Mouse (Mus musculus): Measurements from ENCODE around the gene Cog3.

The Cog3 gene

GRCm38 (mm10) chr14:75758401-75758800, 4.1 kb upstream of the Cog3 start:
- DNase-seq (ENCODE audit: low spot score), result no peak

GRCm38 (mm10) chr14:75757821-75758220, 3.5 kb upstream of the Cog3 start:
- no peak for DNase-seq (ENCODE audit: low spot score)

GRCm38 (mm10) chr14:75756971-75757370, 2.7 kb upstream of the Cog3 start:
- DNase-seq (ENCODE audit: low spot score), result peak; percentile 16

- DNase-seq (ENCODE audit: low spot score), result no peak
Measured at GRCm38 (mm10) chr14:75753206-75753605, 1.1 kb downstream of the Cog3 start.

DNA sequence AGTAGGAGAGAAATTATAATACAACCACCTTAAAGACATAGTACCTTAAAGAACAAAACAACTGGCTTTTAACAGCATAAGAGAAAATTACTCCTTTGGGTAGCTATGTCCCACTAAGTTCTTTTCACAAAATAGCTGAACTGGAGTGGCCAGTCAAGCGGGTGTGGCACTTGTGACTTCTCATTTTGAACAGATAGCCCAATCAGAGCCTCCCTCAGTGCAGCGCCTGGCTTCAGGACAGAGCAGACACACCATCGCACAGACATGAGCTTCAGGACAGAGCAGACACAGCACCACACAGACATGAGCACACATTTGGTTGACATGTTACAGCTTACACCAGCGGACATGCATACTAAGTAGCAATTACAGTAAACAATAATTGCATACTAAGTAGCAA, 3.3 kb downstream of the Cog3 start:
- no peak for DNase-seq (ENCODE audit: low spot score)

- DNase-seq (ENCODE audit: low spot score), result no peak
Measured at GRCm38 (mm10) chr14:75749123-75749522, 5.2 kb downstream of the Cog3 start.

- no peak for DNase-seq (ENCODE audit: low spot score)
Measured at GRCm38 (mm10) chr14:75747960-75748359, 6.4 kb downstream of the Cog3 start.

DNA sequence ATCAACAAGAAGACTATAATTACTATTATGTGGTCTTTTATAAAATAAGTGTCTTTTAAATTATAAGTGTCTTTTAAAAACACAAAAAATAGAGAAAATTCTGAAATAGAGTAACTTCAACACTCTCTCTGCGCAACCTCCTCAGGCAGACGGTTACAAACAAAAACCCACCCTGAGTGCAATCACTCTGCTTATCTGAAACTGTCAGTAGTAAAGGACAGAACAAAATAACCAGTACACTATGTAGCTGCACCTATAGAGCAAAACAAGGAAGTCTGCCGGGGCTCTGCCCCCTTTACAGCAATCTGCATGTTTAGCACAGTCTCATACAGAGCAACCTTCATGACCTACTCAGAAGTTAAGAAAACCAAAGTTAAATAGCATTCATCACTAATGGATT, 12.4 kb downstream of the Cog3 start:
- DNase-seq (ENCODE audit: low spot score), result no peak

DNA sequence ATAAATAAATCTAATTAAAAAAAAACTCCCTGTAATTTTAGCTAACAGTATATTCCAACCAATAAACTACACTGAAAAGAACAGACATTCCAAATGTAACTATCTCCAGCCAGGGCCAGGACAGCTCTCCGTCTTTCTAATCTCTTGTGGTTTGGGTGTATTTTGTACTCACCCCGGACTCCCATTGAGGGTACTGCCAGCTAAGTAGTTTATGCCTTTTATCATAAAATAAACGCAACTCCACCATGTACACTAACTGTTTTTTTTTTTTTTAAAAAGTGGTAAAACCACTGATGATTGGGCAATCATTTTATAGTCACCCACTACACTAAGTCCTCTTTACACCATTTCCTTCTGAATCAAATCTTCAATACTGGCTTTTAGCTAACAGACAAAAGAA, 18.7 kb downstream of the Cog3 start:
- no peak for DNase-seq (ENCODE audit: low spot score)

- no peak for DNase-seq (ENCODE audit: low spot score)
Measured at GRCm38 (mm10) chr14:75732631-75733030, 21.7 kb downstream of the Cog3 start.

DNA sequence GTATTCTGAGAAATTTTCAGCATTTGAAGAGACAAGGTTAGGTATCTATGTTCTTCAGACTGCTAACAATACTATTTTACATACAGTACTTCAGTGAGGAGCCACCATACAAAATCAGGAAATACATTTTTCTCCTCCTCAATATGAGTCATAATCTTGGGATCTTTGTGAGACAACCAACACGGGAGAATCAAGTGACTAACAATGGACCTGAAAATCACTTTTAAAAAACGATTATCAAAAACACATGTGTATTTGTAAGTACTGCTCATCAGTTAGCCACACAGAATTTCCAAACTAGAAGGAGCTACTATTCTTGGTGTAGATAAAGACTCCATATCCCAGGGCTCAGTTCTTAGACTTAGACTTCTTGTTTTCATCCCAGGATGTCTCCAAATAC, 23.0 kb downstream of the Cog3 start:
- no peak for DNase-seq (ENCODE audit: low spot score)

DNA sequence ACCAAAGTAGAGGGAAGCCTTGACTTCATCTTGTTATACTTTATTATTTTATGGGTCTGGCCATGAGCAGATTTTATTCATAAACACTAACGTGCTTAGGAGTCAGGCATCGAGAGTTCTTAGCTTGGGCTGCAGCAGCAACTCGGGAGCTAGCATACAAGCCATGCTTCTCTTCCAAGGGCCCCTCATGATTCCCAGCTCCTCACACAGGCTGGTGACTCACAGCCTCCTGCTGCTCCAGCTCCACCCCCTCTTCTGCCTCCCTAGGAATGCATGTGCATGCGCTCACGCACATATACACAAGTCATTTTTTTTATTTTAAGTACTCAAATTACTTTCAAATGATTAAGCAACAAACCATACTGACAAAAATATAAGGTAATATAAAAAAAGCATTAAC, 26.2 kb downstream of the Cog3 start:
- DNase-seq (ENCODE audit: low spot score), result no peak

DNA sequence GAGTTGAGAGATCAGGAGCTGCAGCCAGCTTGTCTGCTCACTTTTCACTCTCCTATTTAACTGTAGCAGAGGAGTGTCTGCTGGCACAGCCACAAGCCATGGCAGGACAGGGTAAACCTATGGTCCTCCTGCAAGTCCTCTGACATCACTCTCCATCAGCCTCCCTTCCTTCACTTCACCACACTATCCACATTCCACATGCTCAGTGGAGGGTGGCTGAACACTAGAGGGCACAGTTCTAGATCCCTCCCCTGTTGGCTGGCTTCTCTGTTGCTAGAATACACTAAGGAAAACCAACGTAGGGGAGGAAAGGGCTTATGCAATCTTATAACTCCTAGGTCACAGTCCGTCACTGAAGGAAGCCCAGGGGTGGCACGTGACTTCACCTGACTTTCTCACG, 27.3 kb downstream of the Cog3 start:
- peak; percentile 24 for DNase-seq (ENCODE audit: low spot score)

GRCm38 (mm10) chr14:75722816-75723215, 31.5 kb downstream of the Cog3 start:
- no peak for DNase-seq (ENCODE audit: low spot score)

GRCm38 (mm10) chr14:75721977-75722563, 32.2 kb downstream of the Cog3 start:
- peak; percentile 78 for DNase-seq (ENCODE audit: low spot score)

DNA sequence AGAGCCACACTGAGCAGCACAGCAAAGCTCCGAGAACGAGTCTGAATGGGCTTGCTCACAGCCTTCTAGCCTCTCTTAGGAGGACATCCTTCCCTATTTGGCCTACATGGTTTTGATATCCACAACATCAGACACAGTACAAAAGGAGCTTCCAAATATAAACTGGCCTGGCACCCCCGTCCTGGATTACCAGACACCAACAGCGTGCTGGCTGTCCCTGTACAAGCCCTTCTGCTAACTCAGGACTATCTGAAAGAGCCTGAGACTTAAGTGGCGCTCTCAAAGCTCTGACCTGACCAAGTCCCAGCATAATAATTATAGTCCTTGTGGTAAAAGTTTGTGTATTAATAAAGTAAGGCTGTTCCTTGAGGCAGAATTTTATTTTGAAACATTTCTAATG, 34.2 kb downstream of the Cog3 start:
- DNase-seq (ENCODE audit: low spot score), result no peak

DNA sequence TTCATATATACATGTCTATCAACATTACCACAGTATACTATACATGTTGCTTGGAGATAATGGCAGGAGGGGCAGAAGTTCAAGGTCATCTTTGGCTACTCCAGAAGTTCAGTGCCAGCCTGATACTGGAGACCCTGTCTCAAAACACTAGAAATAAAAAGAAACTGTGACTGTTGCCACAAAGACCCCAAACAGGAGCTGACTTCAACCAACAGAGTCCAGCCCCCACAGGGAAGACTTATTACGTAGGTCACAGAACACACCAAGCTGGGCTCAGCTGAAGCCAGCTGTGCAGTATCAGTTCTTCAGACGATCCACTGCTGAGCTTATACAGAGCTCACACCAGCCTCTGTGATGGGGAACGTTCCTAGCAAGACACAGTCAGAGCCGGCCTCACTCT, 37.9 kb downstream of the Cog3 start:
- no peak for DNase-seq (ENCODE audit: low spot score)

DNA sequence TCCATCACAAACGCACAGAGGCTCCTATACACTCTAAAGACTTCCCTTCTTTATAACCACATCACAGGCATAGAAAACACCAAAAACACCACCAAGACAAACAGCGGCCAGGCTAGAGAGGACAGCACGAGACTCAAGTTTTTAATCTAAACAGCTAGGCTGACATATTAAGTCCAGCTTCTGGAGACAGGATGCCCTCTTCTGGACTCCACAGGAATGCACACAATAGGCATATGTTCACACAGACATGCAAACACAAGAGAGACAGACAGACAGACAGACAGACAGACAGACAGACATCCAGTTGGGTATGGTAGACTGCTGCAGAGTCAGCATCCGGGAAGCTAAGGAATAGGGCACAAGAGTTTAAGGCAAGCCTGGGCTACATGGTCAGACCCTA, 40.7 kb downstream of the Cog3 start:
- DNase-seq (ENCODE audit: low spot score), result no peak

- no peak for DNase-seq (ENCODE audit: low spot score)
Measured at GRCm38 (mm10) chr14:75712687-75713086, 41.6 kb downstream of the Cog3 start.

- DNase-seq (ENCODE audit: low spot score), result no peak
Measured at GRCm38 (mm10) chr14:75711731-75712130, 42.6 kb downstream of the Cog3 start.

DNA sequence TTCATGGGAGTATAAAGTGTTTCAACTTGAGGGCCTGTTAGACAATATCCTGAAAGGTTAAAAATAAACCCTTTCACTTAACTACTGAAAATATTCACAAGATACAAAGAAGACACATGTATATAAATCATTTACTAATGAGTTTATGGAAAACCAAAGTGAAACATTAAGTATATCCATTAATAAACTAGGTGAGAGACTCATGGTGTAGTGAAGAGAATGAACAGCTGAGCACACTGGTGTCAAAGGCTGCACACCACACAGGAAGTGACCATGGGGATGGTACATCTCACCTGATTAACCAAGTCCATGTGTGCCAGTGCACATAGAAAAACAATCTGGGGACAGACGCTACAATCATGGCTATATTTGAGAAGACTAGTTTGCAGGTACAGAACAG, 45.3 kb downstream of the Cog3 start:
- DNase-seq (ENCODE audit: low spot score), result no peak

DNA sequence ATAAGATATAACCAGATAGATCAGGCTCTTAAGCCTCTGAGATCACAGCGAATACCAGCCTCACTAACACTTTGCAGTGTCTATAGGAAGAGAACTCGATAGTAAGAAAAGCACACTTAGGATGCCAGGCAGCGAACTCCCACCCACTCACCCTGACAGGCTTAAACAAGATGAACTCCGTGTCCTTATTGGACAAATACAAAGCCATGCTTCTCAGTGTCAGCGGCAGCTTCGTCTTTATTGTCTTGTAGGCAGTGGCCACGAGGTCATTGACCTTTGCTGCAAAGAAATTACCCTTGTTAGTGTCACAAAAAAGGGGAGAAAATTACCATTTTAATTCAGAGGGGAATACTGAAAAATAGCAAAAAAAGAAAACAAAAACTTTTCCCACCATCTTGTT, 46.5 kb downstream of the Cog3 start:
- DNase-seq (ENCODE audit: low spot score), result no peak

- no peak for DNase-seq (ENCODE audit: low spot score)
Measured at GRCm38 (mm10) chr14:75706647-75707046, 47.7 kb downstream of the Cog3 start.

- no peak for DNase-seq (ENCODE audit: low spot score)
Measured at GRCm38 (mm10) chr14:75697928-75698327, 56.4 kb downstream of the Cog3 start.

DNA sequence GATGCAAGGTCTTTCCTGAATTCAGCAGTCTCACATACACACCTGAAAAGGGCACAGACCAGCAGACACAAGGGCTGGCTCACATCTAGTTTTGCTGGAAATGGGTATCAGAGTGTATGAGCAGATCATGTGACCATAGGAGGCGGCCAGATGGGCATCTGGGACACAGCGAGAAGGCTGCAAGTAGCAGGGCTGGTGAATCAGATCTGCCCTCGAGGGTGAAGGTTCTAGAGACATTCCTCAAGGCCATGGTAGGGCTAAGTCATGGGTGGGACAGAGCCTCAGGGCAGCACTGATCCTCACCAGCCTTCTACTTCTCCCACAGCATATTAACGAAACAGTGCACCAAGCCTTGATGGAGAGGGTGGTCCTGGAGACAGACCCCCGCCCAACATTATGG, 58.2 kb downstream of the Cog3 start:
- DNase-seq (ENCODE audit: low spot score), result no peak

Data from MN1 (cell line).